Mouse (Mus musculus) heart, postnatal 0 days (tissue): Measurements from ENCODE around the gene Neurl1a.

ENCODE experiments used
- CTCF ChIP-seq: IDR thresholded peaks from 2 replicates; pipeline ENCODE4 v1.5.1; 2016; ENCODE audit warnings: antibody characterized with exemption, control low read depth, low read depth
- EP300 ChIP-seq: IDR thresholded peaks from 2 replicates; pipeline ENCODE4 v1.6.1; 2016; ENCODE audit warnings: antibody characterized with exemption, low read depth

GRCm38 (mm10) chr19:47255036-47255435 lies 76.4 kb downstream of the Neurl1a start:
- TF ChIP-seq CTCF (no peak), EP300 (no peak)
